Mouse (Mus musculus): ENCODE results near the gene Prrc2a.

Gene Prrc2a

DNA sequence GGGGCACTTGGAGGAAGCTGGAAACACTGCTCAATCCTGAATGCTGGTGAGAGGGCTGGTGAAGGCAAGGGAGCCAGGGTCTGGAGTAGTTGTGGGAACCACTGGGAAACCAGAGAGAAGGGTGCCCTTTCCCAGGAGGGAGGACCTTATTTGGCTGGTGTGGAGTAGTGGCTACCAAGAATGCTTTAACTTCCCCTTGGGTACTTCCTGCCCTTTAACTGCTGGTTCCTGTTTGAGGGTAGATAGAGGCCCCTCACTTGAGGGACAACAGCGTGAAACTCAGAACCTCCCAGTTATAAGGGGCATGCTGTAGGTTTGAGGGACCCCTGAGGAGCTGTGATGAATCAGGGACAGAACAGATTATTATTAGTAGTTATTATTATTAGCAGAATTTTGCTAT is 24.5 kb upstream of the Prrc2a start:
- no peak for DNase-seq (ENCODE audit: low spot score)

GRCm38 (mm10) chr17:35187959-35188610 is 23.4 kb upstream of the Prrc2a start, which contains the start of gene Lst1:
Gene Lst1 (minus strand): TSS chr17:35188439.
- DNase-seq (ENCODE audit: low spot score), result no peak

- no peak for DNase-seq (ENCODE audit: low spot score)
Observed at GRCm38 (mm10) chr17:35187345-35187744, 22.6 kb upstream of the Prrc2a start.

GRCm38 (mm10) chr17:35186681-35187080 is 22.0 kb upstream of the Prrc2a start:
- DNase-seq (ENCODE audit: low spot score), result peak; percentile 59

GRCm38 (mm10) chr17:35185639-35186611 is 21.2 kb upstream of the Prrc2a start:
- peak; percentile 68 for DNase-seq (ENCODE audit: low spot score)

GRCm38 (mm10) chr17:35180093-35180492 is 15.4 kb upstream of the Prrc2a start:
- no peak for DNase-seq (ENCODE audit: low spot score)

DNA sequence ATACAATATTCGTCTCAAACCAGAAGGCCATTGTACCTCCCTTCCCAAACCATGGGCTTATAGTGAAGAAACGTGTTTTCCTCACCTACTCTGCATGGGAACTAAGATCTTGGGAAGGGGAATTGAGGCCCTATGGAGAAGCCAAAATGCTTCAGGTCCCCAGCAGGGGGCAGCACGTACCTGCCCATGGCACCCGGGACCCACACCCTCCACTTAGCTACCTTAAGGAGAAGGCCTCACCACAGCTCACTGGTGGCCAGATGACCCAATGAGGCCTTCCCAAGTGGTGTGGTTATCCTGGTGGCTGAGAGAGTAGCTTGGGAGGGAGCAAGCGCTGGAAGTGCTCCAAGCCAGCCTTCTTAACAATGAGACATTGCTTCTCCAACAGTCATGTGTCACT is 13.8 kb upstream of the Prrc2a start:
- DNase-seq (ENCODE audit: low spot score), result peak; percentile 81

DNA sequence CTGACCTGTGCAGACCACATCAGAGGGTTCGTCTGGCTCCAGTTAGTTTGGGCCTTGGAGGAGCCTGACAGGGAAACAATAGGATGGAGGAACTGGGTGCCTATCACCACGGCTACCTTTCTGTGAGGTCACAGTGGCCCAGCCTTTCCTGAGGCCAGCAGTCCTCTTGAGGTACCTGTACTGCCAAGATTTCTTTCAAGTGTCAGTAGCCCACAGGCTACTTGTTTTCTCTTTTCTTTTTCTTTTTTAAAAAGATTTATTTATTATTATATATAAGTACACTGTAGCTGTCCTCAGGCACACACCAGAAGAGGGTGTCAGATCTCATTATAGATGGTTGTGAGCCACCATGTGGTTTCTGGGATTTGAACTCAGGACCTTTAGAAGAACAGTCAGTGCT is 11.3 kb upstream of the Prrc2a start, which contains the start of gene Aif1:
Aif1 (minus strand) TSS at position 101 of the 400 bp plus-strand sequence.
- no peak for DNase-seq (ENCODE audit: low spot score)

DNA sequence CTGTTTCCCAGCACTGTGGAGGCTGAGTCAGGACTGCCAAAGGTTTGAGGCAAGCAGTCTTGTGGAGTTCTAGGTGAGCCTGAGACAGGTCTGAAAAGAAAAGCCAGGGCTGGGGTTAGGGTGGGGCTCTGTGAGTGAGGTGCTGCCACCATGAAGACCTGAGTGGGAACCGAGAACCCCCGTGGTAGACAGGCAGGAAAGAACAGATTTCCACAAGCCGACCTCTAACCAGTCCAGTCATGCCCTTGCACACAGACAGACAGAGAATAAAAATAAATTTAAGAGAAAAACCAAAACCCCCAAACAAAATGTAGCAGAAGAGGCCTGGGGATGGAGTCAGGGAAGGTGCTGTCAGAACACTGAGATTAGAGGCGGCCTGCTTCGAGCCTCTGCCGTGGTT is 10.7 kb upstream of the Prrc2a start:
- no peak for DNase-seq (ENCODE audit: low spot score)

- DNase-seq (ENCODE audit: low spot score), result no peak
Observed at GRCm38 (mm10) chr17:35174201-35174977, 9.7 kb upstream of the Prrc2a start.

GRCm38 (mm10) chr17:35173329-35173728 is 8.6 kb upstream of the Prrc2a start:
- no peak for DNase-seq (ENCODE audit: low spot score)

DNA sequence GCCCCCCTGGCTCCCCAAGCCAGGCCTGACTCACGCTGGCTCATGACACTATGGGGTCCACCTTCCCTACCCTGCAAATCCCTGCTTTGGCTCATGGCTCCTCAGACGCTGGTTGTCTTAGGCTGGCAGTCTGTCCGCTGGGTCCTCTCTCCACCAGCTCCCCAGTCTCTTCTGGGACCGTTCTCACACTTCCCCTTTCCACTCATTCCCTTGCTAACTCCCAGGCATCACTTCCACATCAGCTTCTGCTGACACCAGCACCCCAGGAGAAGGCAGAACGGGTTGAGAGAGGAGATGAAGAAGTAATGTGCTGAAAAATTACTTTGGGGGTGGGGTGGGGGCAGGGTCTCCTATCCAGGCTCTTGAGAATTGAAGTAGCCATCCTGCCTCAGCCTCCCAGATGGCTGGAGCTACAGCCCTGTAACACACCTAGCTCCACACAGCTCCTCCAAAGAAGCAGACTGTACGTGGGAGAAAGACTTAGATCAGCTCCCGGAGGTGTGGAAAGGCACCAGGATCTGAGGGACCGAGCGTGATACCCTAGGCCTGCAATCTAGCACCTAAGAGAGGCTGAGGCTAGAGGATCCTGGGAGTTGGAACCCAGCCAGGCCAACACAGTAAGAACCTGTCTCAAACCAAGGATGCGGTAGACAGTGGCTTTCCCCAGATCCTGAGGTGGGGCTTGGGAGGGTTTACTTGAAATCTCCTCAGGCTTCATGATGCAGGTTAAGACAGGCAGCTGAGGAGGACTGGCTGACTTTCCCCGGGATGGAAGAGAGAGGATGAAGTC is 7.9 kb upstream of the Prrc2a start:
- DNase-seq (ENCODE audit: low spot score), result no peak

DNA sequence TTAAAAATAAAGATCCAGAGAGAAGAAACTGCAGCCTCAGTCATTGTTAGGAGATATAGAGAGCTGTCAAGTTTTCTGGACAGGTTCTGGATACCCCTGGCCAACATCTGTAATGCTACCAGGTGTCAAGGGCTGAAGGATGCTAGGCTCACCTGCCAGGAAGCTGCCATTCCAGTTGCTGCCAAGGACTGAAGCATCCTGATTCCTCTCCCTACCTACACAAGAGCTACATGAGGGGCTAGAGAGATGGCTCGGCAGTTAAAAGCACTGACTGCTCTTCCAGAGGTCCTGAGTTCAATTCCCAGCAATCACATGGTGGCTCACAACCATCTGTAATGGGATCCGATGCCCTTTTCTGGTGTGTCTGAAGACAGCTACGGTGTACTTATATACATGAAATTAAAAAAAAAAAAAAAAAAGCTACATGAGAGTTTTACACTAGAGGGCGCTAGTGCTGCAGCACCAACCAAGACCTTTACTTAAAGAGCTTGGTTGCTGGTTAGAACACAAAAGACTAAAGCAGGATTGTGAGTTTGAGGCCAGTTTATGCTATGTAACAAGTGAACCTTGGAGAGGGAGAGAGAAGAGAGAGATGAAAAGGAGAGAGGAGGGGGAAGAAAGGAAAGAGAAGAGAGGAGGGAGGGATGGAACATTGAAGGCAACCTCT is 4.0 kb upstream of the Prrc2a start:
- DNase-seq (ENCODE audit: low spot score), result peak; percentile 88

DNA sequence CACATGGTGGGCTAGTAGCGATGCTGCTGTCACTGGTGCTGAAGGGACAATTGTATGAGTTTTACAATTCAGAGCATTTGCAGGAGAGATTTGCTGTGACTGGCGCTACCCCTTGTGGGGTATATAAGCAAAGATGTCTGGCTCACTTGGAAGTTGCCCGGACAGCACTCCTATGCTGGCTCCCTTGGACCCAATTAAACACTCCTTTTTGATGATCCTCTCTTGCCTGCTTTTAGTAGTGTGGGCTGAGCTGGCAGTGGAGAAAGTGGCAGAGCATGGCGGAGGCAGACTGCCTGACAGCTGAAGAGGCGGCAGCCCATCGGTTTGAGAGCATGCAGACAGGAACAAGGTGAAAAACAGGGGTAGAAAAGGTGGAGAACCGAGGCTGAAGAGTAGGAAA is 3.1 kb upstream of the Prrc2a start:
- DNase-seq (ENCODE audit: low spot score), result no peak

DNA sequence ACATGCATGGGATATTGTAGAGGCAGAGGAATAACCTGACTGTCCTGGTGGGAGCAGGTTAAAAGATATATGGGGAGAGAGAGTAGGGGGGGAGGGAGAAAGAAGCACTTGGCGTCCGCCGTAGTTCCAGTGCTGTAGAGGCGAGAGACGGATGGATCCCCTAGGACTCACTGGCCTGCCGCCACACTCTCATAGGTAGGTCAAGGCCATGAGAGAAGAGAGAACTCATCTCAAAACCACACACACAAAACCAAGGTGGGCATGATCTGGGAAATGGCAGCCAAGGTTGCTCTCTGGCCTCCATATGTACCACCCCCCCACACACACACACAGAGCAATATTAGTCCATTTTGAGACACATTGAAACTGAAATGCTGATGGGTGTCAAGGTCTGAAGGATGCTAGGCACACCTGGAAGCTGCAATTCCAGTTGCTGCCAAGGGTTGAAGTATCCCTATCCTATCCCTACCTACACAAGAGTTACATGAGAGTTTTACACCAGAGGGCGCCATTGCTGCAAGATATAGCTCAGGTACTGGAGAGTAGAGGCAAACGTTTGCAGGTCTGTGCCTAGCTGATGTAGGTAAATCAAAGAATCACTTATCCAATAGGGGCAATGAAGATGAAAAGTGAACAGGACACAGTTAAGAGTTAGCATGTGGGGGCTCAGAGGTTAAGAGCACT is 1.8 kb upstream of the Prrc2a start:
- DNase-seq (ENCODE audit: low spot score), result peak; percentile 87

GRCm38 (mm10) chr17:35165451-35166155 is 906 bp upstream of the Prrc2a start:
- DNase-seq (ENCODE audit: low spot score), result no peak

DNA sequence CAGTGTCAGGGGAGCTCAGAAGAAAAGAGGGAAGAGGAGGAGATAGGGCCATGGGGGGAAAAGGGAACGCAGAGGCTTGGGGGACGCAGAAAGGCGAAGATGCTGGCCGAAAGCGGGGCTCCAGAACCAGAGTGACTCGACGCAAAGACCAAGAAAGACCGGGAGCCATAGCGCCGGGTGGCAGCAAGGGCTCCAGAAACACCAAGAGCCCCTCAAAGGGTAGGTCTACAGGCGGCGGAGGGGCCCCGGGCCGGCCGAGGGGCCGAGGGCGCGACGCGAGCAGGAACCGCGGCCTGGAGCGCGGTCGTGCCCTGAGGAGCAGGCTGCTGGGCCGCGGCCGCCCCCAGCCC is 504 bp downstream of the Prrc2a start:
- no peak for DNase-seq (ENCODE audit: low spot score)

DNA sequence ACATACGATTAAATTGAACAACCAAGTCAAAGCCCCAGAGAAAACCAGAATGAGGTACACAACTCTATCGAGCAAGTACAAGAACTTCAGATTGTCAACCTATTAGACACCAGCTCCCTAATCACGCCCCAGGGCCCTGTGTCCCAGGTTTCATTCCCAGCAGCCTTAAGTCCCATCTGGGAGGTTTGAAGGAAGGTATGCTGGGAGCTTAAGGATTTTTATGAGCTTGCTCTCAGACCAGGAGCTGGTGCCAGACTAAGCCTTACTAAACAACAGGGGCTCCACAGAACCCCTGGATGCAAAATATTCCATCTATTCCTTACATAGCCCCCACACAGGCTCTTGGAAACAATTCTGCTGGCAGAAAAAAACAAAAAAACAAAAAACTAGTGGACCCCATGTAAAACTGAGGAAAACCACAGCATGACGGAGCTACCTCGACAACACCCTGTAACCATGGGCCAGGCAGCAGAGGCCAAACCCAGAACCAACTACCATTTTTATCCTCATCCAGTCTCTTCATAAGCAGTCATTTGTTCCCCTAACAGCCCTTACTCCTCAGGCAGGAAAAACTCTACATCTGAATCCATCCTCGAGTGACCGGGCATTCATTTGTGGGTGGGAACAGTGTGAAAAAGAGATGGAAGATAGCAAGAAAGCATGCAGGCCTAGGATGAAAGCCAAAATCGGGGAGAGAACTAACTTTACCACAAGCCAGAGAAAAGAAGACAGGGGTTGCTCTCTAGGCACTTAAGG is 1.2 kb downstream of the Prrc2a start:
- no peak for DNase-seq (ENCODE audit: low spot score)

GRCm38 (mm10) chr17:35162730-35163129 is 2.0 kb downstream of the Prrc2a start:
- DNase-seq (ENCODE audit: low spot score), result no peak
